Mouse (Mus musculus): ENCODE data around the gene Epb41l5.

Epb41l5 gene

GRCm38 (mm10) chr1:119648205-119649111, at the start of gene Epb41l5:
Epb41l5 (minus strand) TSS chr1:119649000.
- DNase-seq (ENCODE audit: low spot score in 2 of 2), result peak; percentile 75 to 84

DNA sequence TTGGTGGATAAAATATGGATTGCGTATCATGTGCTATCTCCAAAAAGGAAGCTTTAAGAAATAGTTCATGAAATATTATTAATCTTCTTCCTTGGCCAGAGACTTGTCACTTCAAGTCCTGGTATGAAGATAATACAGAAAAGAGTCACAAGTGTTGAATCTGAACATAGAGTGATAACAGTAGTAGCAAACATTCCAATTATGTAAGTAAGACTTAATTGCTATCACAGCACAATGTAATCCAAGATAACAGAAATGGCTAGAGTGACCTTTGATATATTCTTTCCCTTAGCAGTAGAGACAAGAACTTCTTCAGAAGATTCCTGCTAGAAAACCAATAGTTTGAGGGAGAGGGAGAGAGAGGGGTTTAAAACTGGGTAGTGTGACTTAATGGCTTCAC, 48.1 kb upstream of the Epb41l5 start:
- DNase-seq (ENCODE audit: low spot score in 2 of 2), result no peak

DNA sequence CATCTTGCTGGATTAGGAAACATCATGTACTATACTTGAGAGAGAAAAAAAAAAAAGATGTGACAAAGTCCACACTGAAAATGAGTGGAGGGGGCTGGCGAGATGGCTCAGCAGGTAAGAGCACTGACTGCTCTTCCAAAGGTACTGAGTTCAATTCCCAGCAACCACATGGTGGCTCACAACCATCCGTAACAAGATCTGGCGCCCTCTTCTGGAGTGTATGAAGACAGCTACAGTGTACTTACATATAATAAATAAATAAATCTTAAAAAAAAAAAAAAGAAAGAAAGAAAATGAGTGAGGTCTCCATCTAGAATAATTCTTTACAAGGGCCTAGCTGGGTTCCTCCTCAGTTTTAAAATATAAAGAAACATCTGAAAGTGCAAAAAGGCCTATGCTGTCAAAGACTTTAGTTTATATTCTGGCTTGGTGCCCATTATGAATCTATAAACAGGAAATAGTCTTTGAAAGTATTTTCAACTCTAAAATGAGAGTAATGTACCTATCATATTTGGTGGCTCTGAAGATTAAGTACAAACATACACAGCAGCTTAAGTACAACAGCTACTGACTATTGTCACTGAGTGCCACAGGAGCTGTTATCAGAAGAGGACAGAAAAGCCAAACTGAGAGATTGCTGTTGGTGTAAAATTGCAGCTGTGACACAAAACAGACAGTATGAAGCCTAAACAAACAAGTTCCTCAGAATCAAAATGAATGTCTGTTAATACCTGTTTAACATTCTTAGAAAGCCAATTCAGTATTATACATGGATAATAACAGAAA, 37.2 kb upstream of the Epb41l5 start:
- DNase-seq (ENCODE audit: low spot score in 2 of 2), result no peak

DNA sequence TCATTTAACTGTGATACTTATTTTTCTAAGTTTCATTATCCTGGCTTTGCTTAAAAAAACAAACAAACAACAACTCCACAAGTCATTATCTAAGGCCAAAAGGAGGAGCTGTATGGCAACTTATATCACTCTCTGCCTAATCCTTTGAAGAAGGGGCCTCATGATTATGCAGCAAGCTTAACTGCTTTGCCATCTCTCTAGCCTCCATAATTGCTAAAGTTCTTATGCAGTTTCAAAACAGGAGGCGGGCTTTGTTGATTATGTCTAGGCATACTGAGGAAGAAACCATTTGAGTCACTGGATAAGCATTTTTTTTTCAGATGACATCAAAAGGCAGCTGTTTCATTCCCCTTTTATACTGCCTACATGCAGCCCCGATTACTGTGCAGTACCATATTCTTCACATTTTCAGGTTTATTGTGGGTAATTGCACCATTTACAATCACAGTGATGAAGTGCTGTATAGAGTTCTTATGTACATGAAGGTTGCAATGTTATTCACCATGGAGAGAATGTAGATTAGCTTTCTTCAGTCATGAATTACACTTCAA, 32.9 kb upstream of the Epb41l5 start:
- no peak for DNase-seq (ENCODE audit: low spot score in 2 of 2)

DNA sequence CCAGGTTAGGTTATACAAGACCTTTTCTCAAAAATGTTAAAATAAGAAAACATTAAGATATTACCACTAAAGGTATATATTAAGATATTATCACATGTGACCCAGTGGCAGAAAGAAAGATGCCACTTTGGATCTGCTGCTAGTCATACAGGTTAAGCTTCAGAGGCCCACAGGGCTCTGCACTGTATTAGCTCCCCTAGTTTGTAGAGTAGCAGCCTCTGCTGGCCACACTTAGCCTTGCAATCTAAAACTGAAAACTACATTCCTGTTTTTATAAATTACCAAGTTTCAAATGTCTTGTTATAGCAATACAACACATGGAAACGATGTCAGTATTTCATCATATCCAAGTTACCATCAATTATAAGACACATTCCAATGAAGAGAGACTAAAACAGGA, 26.2 kb upstream of the Epb41l5 start:
- DNase-seq (ENCODE audit: low spot score in 2 of 2), result no peak

DNA sequence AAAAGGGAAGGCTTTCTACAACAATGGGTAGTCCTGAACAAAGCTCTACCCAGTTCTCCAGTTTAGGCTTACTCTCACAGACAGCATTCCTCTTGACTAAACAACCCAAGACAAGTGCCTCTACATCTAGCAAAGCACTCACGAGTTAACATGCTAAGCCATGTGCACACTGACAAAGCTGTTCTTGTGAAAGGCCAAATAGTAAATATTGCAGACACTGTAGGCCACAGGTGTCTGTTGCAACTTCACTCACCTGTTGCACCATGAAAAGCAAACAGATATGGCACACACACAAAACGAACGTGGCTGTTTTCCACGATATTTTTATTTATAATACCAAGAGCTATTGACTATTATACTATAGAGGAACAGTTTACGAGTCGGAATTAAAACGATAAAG, 18.1 kb upstream of the Epb41l5 start:
- no peak for DNase-seq (ENCODE audit: low spot score in 2 of 2)

GRCm38 (mm10) chr1:119654307-119654706, 5.5 kb upstream of the Epb41l5 start:
- DNase-seq (ENCODE audit: low spot score in 2 of 2), result no peak

- no peak for DNase-seq (ENCODE audit: low spot score in 2 of 2)
Observed at GRCm38 (mm10) chr1:119650386-119650785, 1.6 kb upstream of the Epb41l5 start.

- DNase-seq (ENCODE audit: low spot score in 2 of 2), result no peak
Observed at GRCm38 (mm10) chr1:119649627-119650026, 827 bp upstream of the Epb41l5 start.

DNA sequence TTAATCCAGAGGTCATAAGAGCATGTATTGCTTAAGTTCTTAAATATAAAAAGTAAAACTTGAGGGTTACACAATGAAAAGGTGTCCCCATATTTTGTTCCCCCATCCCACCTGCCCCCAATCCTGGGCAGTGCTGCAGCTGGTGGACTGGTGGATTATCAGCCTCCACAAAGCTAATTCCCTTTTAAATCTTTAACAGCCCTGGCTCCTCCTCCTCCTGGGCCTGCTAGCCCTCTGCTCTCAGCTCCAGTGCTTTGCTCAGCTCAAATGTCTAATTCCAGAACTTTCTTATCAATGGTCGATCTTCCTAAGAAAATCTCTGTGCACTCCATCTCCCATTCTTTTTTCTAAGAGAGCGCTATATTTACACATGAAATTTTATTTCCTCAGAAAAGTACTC, 2.4 kb downstream of the Epb41l5 start:
- DNase-seq (ENCODE audit: low spot score in 2 of 2), result no peak

- no peak for DNase-seq (ENCODE audit: low spot score in 2 of 2)
Observed at GRCm38 (mm10) chr1:119642367-119642766, 6.4 kb downstream of the Epb41l5 start.

DNA sequence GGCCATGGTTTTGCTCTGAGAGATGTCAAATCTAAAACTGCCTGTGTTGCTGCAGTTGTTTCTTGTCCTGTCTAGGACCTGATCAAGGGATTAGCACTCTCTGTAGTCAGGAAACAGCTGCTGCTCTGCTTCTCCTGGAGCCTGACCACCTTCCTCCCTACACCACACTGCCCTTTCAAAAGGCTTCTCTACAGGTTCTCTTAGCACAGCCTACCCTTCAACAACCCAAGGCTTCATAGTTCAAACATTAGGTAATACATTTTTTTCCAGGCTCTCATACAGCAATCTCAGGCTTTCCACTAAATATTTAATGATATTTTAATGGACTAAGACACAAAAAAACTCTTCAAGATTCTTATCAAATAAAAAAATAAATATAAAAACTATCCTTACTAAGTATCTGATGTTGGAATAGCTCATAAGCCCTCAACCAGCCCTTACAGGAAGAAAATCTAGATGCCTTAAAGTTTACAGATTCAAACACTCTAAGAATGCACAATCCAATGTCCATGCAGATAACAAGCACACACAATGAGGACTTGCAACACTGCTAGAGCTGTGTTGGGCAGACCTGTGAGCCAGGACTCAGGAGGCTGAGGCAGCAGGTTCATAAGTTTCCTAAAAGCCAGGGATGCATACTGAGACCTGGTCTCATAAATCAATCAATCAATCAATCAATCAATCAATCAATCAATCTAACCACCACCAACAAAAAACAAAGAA, 7.5 kb downstream of the Epb41l5 start:
- DNase-seq (ENCODE audit: low spot score in 2 of 2), result no peak

DNA sequence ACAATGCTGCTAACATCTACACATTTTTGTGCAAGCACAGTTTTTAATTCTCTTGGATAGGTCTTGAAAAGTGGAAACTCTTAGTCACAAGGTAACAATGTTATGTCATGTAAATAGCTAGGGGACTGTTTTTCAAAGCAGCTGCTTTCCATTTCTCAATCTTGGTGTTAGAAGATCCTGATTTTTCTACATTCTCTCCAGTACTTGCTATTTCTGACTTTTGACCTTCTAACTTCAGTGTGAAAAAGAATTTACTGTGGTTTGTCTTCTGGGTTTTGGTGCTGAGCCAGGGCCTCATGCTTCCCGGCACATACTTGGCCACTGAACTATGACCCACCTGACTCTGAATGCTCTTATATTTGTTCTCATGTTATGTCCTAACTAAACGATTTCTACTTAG, 8.8 kb downstream of the Epb41l5 start:
- DNase-seq (ENCODE audit: low spot score in 2 of 2), result no peak

DNA sequence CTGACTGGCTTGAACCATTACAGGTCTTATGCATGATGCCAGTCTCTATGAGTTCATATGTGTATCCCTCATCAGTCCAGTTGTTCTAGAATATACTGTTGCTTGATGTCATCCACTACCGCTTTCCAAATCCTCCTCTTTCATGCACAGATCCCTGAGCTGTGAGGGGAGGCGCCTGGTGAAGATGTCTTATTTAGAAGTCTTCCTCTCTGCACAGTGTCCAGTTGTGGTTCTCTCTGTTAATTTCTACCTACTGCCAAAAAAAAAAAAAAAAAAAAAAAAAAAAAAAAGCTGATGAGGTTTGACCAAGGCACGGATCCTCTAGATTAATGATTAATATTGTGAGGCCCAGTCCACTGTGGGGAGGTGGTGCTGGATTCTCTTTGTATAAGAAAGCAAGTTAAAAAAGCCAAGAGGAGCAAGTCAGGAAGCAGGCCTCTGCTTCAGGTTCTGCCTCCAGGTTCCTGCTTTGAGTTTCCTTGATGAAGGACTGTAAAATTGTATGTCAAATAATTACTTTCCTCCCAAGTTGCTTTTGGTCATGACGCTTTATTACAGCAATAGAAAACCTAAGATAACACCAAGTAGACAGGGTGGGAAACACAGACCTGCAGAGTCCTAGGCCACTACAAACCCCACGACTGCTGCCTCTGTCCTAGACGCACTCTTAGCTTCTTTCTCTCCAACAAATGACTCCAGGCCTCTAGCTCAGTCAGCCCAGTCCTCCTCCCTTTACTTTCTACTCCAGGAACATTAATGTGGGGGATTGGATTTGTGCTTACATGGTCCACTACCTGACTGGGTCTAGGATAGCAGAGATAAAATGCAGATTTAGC, 11.4 kb downstream of the Epb41l5 start:
- DNase-seq (ENCODE audit: low spot score in 2 of 2), result no peak

- no peak for DNase-seq (ENCODE audit: low spot score in 2 of 2)
Observed at GRCm38 (mm10) chr1:119634746-119635145, 14.1 kb downstream of the Epb41l5 start.

- DNase-seq (ENCODE audit: low spot score in 2 of 2), result no peak
Observed at GRCm38 (mm10) chr1:119630428-119630827, 18.4 kb downstream of the Epb41l5 start.

GRCm38 (mm10) chr1:119626837-119627236, 22.0 kb downstream of the Epb41l5 start:
- no peak for DNase-seq (ENCODE audit: low spot score in 2 of 2)

- DNase-seq (ENCODE audit: low spot score in 2 of 2), result no peak
Observed at GRCm38 (mm10) chr1:119624444-119624843, 24.4 kb downstream of the Epb41l5 start.

- no peak for DNase-seq (ENCODE audit: low spot score in 2 of 2)
Observed at GRCm38 (mm10) chr1:119605396-119605795, 43.4 kb downstream of the Epb41l5 start.

DNA sequence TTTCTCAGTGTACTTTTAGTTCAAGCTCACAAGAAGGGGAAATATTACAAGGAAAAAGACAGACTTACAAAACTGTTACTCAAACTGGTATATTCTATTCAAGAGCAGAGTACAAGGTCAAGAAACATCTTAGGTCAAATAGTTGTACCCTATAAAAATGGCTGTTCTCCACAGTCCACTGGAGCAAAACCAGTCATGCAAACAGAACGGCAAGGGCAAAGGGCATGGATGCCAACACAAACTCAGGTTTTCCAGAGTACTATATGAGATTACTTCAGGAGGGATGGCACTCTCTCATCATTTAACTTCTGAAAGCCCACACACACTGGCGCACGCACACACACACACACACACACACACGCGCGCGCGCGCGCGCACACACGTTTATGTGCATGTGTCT, 46.4 kb downstream of the Epb41l5 start:
- DNase-seq (ENCODE audit: low spot score in 2 of 2), result no peak

- no peak for DNase-seq (ENCODE audit: low spot score in 2 of 2)
Observed at GRCm38 (mm10) chr1:119598855-119599254, 49.9 kb downstream of the Epb41l5 start.
